Mouse (Mus musculus) adrenal gland, postnatal 25 days (tissue): ENCODE data around the gene Ccdc51. TPM values are rescaled to one million over a fixed set of nuclear protein-coding genes. Genes with fewer than 3 reads are reported as not detected.

Experiments
- DNase-seq: peaks from one replicate; pipeline ENCODE4 v3.0.0; 2021; ENCODE audit warnings: mixed read lengths
- total RNA-seq: library from RNA; stranded (reverse); gene quantifications from 2 replicates; pipeline ENCODE4 v1.2.3, GENCODE M21; 2021

Gene Ccdc51
- total RNA-seq, 1 experiment from 2014 or later: 21.0 TPM

- peak; percentile 2 for DNase-seq
These were observed 15.0 kb downstream of the Ccdc51 start for GRCm38 (mm10) chr9:109097291-109097690.

GRCm38 (mm10) chr9:109097831-109098230, 15.5 kb downstream of the Ccdc51 start:
- DNase-seq: peak; percentile 63

GRCm38 (mm10) chr9:109098366-109098765, 16.1 kb downstream of the Ccdc51 start:
- peak; percentile 2 for DNase-seq

GRCm38 (mm10) chr9:109098969-109099368, 16.7 kb downstream of the Ccdc51 start:
- peak; percentile 78 for DNase-seq

GRCm38 (mm10) chr9:109100307-109100928, 18.1 kb downstream of the Ccdc51 start:
- DNase-seq: peak; percentile 14

GRCm38 (mm10) chr9:109101933-109102445, 19.7 kb downstream of the Ccdc51 start:
- peak; percentile 9 for DNase-seq

- peak; percentile 46 for DNase-seq
These were observed 20.2 kb downstream of the Ccdc51 start for GRCm38 (mm10) chr9:109102541-109102940.

- DNase-seq: peak; percentile 91
These were observed 21.0 kb downstream of the Ccdc51 start for GRCm38 (mm10) chr9:109103250-109103649.

GRCm38 (mm10) chr9:109104083-109104482, 21.8 kb downstream of the Ccdc51 start:
- DNase-seq: peak; percentile 50

- peak; percentile 86 for DNase-seq
These were observed 22.7 kb downstream of the Ccdc51 start for GRCm38 (mm10) chr9:109105011-109105410.

GRCm38 (mm10) chr9:109105648-109106047, 23.4 kb downstream of the Ccdc51 start:
- peak; percentile 7 for DNase-seq

GRCm38 (mm10) chr9:109107341-109107740, 25.0 kb downstream of the Ccdc51 start:
- no peak for DNase-seq

GRCm38 (mm10) chr9:109110240-109110639, 27.9 kb downstream of the Ccdc51 start:
- DNase-seq: no peak

GRCm38 (mm10) chr9:109111101-109111500, 28.8 kb downstream of the Ccdc51 start:
- DNase-seq: no peak

GRCm38 (mm10) chr9:109111591-109111990, 29.3 kb downstream of the Ccdc51 start:
- no peak for DNase-seq

- DNase-seq: no peak
These were observed 31.0 kb downstream of the Ccdc51 start for GRCm38 (mm10) chr9:109113331-109113730.

GRCm38 (mm10) chr9:109114276-109114675, 32.0 kb downstream of the Ccdc51 start:
- DNase-seq: no peak

GRCm38 (mm10) chr9:109114871-109115270, 32.6 kb downstream of the Ccdc51 start:
- no peak for DNase-seq

- peak; percentile 58 for DNase-seq
These were observed 33.9 kb downstream of the Ccdc51 start for GRCm38 (mm10) chr9:109116205-109116604.

- DNase-seq: peak; percentile 3
These were observed 35.8 kb downstream of the Ccdc51 start for GRCm38 (mm10) chr9:109118106-109118505.

- peak; percentile 3 for DNase-seq
These were observed 37.3 kb downstream of the Ccdc51 start for GRCm38 (mm10) chr9:109119571-109119970.

- DNase-seq: no peak
These were observed 38.7 kb downstream of the Ccdc51 start for GRCm38 (mm10) chr9:109120956-109121355.

- no peak for DNase-seq
These were observed 40.3 kb downstream of the Ccdc51 start for GRCm38 (mm10) chr9:109122553-109123085.

GRCm38 (mm10) chr9:109123266-109123665, 41.0 kb downstream of the Ccdc51 start:
- DNase-seq: no peak
